Mouse (Mus musculus): ENCODE measurements around the gene Foxo1. TPM values are rescaled to one million over a fixed set of nuclear protein-coding genes. Genes with fewer than 3 reads are reported as not detected.

The Foxo1 gene
- total and polyA plus RNA-seq, 2 experiments from 2014 or later, result 3.6 to 5.8 TPM

DNA sequence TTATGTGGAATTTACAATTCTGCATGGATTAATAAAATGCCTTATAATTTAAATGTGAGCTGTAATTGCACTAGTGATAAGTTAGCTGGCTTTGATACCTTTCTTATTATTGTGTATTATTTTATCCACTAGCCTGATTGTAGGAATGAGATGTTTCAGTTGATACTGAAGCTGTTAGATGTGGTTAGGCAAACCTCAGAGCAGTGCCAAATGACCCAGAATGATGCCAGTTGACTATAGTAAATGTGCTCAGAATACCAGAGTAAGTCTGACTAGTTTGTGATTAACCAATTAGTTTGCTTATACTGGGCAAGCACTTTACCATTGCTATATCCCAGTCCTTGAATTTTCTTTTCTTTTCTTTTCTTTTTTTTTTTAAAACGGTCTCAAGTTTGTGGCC lies 12.5 kb downstream of the Foxo1 start:
- Histone ChIP-seq H3K4me3 (ENCODE audit: low read depth, low read length) (no peak overlapping the region), H3K9me3 (ENCODE audit: low read length) (no peaks in the 10 kb centered on the region), H3K27me3 (ENCODE audit: insufficient read depth, low read length) (no peaks in the 10 kb centered on the region), H3K9ac (replicated peaks; ENCODE audit: low read length, poor library complexity, severe bottlenecking) (no peak overlapping the region), H3K4me2 (ENCODE audit: low read depth, low read length, poor library complexity, severe bottlenecking) (no peak overlapping the region), H3K36me3 (ENCODE audit: insufficient read depth, low read length) (no peaks in the 10 kb centered on the region), H3K4me1 (ENCODE audit: insufficient read depth, low read length) (no peaks in the 10 kb centered on the region), H3K27ac (ENCODE audit: low read depth, low read length) (no peak overlapping the region)
- 90% methylated on average over 1 of the region's 1 CpGs for WGBS
- TF ChIP-seq CTCF (IDR thresholded peaks at IDR 0.05), result no peak
- ATAC-seq (ENCODE audit: low FRiP score) (no peak), DNase-seq (ENCODE audit: low spot score) (no peak)

DNA sequence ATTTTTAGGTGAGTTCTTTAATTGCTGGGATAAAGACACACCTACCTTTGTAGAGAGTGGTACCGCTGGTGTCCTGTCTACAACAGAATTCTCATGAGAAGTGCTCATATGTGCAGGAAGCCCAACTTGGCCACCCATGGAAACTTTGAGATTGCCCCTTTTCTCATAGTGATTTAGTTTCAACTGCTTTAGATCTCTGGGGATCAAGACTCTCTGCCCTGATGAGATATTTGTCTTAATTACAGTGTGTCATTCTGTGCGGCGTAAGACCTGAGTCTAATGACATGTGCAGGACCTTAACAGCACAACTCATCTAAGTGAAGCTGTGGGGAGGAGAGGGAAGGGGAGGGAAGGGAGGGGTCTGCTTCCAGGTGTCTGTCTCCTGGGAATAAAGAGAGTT lies 13.7 kb downstream of the Foxo1 start:
- 89% methylated on average over 3 of the region's 3 CpGs for WGBS
- no peak for TF ChIP-seq CTCF (IDR thresholded peaks at IDR 0.05)

DNA sequence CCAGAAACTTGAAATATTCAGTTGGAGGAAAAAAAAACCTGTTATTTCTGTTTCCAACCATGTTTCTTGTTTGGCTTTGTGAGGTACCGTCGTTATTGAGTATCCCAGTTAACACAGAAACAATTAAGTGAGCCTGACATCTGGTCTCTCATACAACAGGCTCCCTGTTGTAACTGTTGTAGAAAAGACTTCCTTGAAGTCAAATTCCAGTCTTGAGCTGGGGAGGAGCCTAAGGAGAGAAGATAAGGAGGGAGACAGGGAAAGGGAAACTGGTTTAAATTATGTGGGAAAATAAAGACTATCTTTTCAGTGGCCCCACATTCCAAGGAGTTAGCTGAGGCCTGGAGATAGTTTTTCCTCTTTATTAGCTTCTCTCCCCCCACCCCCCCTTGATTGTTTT lies 14.2 kb downstream of the Foxo1 start:
- no peaks in the 10 kb centered on the region for H3K9me3 ChIP-seq (ENCODE audit: low read length)
- DNase-seq (ENCODE audit: low spot score) (no peak), ATAC-seq (ENCODE audit: low FRiP score) (no peak)
- no peak overlapping the region for H3K27ac ChIP-seq (ENCODE audit: low read depth, low read length)
- H3K27me3 ChIP-seq (ENCODE audit: insufficient read depth, low read length), result no peaks in the 10 kb centered on the region
- no peak overlapping the region for H3K9ac ChIP-seq (replicated peaks; ENCODE audit: low read length, poor library complexity, severe bottlenecking)
- H3K4me3 ChIP-seq (ENCODE audit: low read depth, low read length), result no peak overlapping the region
- no peak overlapping the region for H3K4me2 ChIP-seq (ENCODE audit: low read depth, low read length, poor library complexity, severe bottlenecking)
- H3K36me3 ChIP-seq (ENCODE audit: insufficient read depth, low read length), result no peaks in the 10 kb centered on the region
- WGBS, result 67% methylated on average over 2 of the region's 2 CpGs
- TF ChIP-seq CTCF (IDR thresholded peaks at IDR 0.05), result no peak
- H3K4me1 ChIP-seq (ENCODE audit: insufficient read depth, low read length), result no peaks in the 10 kb centered on the region

More for the DNA sequence above, 13.7 kb downstream of the Foxo1 start:
- Histone ChIP-seq H3K4me2 (ENCODE audit: low read depth, low read length, poor library complexity, severe bottlenecking) (no peak overlapping the region), H3K27me3 (ENCODE audit: insufficient read depth, low read length) (no peaks in the 10 kb centered on the region), H3K36me3 (ENCODE audit: insufficient read depth, low read length) (no peaks in the 10 kb centered on the region), H3K9me3 (ENCODE audit: low read length) (no peaks in the 10 kb centered on the region), H3K27ac (ENCODE audit: low read depth, low read length) (no peak overlapping the region), H3K4me1 (ENCODE audit: insufficient read depth, low read length) (no peaks in the 10 kb centered on the region), H3K9ac (replicated peaks; ENCODE audit: low read length, poor library complexity, severe bottlenecking) (no peak overlapping the region), H3K4me3 (ENCODE audit: low read depth, low read length) (no peak overlapping the region)
- ATAC-seq (ENCODE audit: low FRiP score), result no peak
- no peak for DNase-seq (ENCODE audit: low spot score)

DNA sequence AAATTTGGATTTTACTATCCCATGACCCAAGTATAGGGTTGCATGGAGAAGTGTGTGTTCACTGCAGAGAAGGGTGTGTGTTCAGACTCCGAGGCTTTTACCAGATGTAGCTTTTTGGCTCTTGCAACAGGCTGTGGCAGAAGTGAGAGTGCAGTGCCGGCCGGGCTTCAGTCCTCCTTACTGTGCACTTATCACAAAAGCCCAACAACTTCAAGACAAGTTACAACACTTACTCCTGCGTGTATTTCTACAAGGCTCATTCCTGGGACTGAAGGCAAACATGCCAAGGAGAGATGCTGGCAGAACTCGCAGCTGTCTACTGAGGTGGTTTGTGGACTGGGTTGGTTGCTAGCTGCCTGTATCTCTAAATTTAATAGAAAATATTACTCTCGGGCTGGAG lies 15.4 kb downstream of the Foxo1 start:
- no peak for ATAC-seq (ENCODE audit: low FRiP score)
- TF ChIP-seq CTCF (IDR thresholded peaks at IDR 0.05), result no peak
- WGBS, result 89% methylated on average over 6 of the region's 6 CpGs
- Histone ChIP-seq H3K9ac (replicated peaks; ENCODE audit: low read length, poor library complexity, severe bottlenecking) (no peak overlapping the region), H3K4me2 (ENCODE audit: low read depth, low read length, poor library complexity, severe bottlenecking) (no peak overlapping the region), H3K27me3 (ENCODE audit: insufficient read depth, low read length) (no peaks in the 10 kb centered on the region), H3K9me3 (ENCODE audit: low read length) (no peaks in the 10 kb centered on the region), H3K27ac (ENCODE audit: low read depth, low read length) (no peak overlapping the region), H3K36me3 (ENCODE audit: insufficient read depth, low read length) (no peaks in the 10 kb centered on the region), H3K4me3 (ENCODE audit: low read depth, low read length) (no peak overlapping the region), H3K4me1 (ENCODE audit: insufficient read depth, low read length) (no peaks in the 10 kb centered on the region)
- DNase-seq (ENCODE audit: low spot score), result no peak

DNA sequence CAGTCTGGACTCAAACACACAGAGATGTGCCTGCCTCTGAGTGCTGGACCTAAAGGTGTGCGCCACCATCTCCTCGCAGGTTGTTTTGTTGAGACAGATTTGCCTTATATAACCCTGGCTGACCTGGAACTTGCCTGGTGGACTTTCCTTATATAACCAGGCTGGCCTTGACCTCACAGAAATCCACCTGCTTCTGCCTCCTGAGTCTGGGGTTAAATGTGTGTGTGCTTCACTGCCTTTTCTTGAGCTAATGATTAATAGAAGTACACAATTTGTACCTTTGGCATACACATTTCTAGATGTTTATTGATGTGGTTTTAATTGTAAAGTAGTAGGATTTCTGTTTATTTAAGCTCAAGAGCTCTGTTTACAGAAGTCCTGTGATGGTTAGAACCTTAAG lies 22.7 kb downstream of the Foxo1 start:
- no peak for ATAC-seq (ENCODE audit: low FRiP score)
- WGBS, result 96% methylated on average over 2 of the region's 2 CpGs

DNA sequence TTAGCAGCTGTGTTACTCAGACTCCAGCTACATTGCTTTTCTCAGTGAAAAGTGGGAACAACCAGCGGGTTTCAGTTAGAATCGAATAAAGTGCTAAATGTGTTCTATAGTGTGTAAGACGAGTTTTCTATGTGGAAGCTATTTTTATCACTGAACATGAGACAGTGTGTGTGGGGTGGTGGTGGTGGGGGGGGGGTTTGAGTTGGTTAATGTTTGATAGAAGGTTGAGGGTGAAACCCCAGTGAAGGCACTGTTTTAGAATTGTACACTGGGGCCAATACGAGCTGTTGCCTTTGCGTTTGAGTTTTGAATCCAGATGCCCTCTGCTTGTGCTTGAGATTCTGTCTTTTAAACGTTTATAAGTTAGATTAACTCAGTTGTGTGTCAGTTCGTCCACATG lies 24.4 kb downstream of the Foxo1 start:
- Histone ChIP-seq H3K9ac (replicated peaks; ENCODE audit: low read length, poor library complexity, severe bottlenecking) (no peak overlapping the region), H3K36me3 (ENCODE audit: insufficient read depth, low read length) (no peaks in the 10 kb centered on the region), H3K4me1 (ENCODE audit: insufficient read depth, low read length) (no peaks in the 10 kb centered on the region), H3K4me2 (ENCODE audit: low read depth, low read length, poor library complexity, severe bottlenecking) (no peak overlapping the region), H3K4me3 (ENCODE audit: low read depth, low read length) (no peak overlapping the region), H3K9me3 (ENCODE audit: low read length) (no peaks in the 10 kb centered on the region), H3K27me3 (ENCODE audit: insufficient read depth, low read length) (no peaks in the 10 kb centered on the region), H3K27ac (ENCODE audit: low read depth, low read length) (no peak overlapping the region)
- 88% methylated on average over 7 of the region's 7 CpGs for WGBS
- no peak for TF ChIP-seq CTCF (IDR thresholded peaks at IDR 0.05)
- DNase-seq (ENCODE audit: low spot score) (no peak), ATAC-seq (ENCODE audit: low FRiP score) (no peak)

More for the DNA sequence above, 22.7 kb downstream of the Foxo1 start:
- Histone ChIP-seq H3K36me3 (ENCODE audit: insufficient read depth, low read length) (no peaks in the 10 kb centered on the region), H3K4me3 (ENCODE audit: low read depth, low read length) (no peak overlapping the region), H3K27me3 (ENCODE audit: insufficient read depth, low read length) (no peaks in the 10 kb centered on the region), H3K4me2 (ENCODE audit: low read depth, low read length, poor library complexity, severe bottlenecking) (no peak overlapping the region), H3K9ac (replicated peaks; ENCODE audit: low read length, poor library complexity, severe bottlenecking) (no peak overlapping the region), H3K27ac (ENCODE audit: low read depth, low read length) (no peak overlapping the region), H3K9me3 (ENCODE audit: low read length) (no peaks in the 10 kb centered on the region), H3K4me1 (ENCODE audit: insufficient read depth, low read length) (no peaks in the 10 kb centered on the region)
- DNase-seq (ENCODE audit: low spot score), result no peak
- no peak for TF ChIP-seq CTCF (IDR thresholded peaks at IDR 0.05)

Measured in midbrain, postnatal 0 days (tissue).